Mouse (Mus musculus): Measurements from ENCODE around the gene Taf12. TPM values are rescaled to one million over a fixed set of nuclear protein-coding genes. Genes with fewer than 3 reads are reported as not detected.

The Taf12 gene
- polyA plus RNA-seq (2017; shearing (Covaris generic)): 10 to 100 TPM; 75.5 to 80.7 TPM

GRCm38 (mm10) chr4:132274156-132274862 lies at the start of gene Taf12:
Taf12 (plus strand) TSS chr4:132274375.

GRCm38 (mm10) chr4:132261514-132262357 lies 12.4 kb upstream of the Taf12 start, which contains the start of gene Gmeb1:
Gmeb1 (minus strand) TSS chr4:132261602.

GRCm38 (mm10) chr4:132302939-132303479 lies 28.8 kb downstream of the Taf12 start, which contains the start of gene Rab42:
Rab42 (minus strand) TSS chr4:132303385.

GRCm38 (mm10) chr4:132329115-132329834 lies 55.1 kb downstream of the Taf12 start, which contains the start of gene Trnau1ap:
Trnau1ap (minus strand) TSS chr4:132329538.

Other genes with a start within 250 kb of the Taf12 start
- not detected for gene Gm10300, start 199.7 kb upstream of the Taf12 start, polyA plus RNA-seq (2017; shearing (Covaris generic))
- 10 to 100 TPM; 63.3 to 69.8 TPM for gene Epb41, start 199.1 kb upstream of the Taf12 start, polyA plus RNA-seq (2017; shearing (Covaris generic))
- gene Oprd1, start 129.9 kb upstream of the Taf12 start, polyA plus RNA-seq (2017; shearing (Covaris generic)): not detected
- gene Ythdf2, start 62.1 kb upstream of the Taf12 start, polyA plus RNA-seq (2017; shearing (Covaris generic)): 100 to 1,000 TPM; 107 to 122 TPM
- 1 to 10 TPM; 4.1 to 6.0 TPM for gene Gmeb1, start 12.8 kb upstream of the Taf12 start, polyA plus RNA-seq (2017; shearing (Covaris generic))
- 1 to 10 TPM in 1 of 2 experiments, not detected in 1; 1.1 TPM for gene Rab42, start 29.0 kb downstream of the Taf12 start, polyA plus RNA-seq (2017; shearing (Covaris generic))
- gene Trnau1ap, start 55.2 kb downstream of the Taf12 start, polyA plus RNA-seq (2017; shearing (Covaris generic)): 10 to 100 TPM; 58.3 to 64.4 TPM
- gene Rcc1, start 79.2 kb downstream of the Taf12 start, polyA plus RNA-seq (2017; shearing (Covaris generic)): 10 to 100 TPM; 29.3 to 33.4 TPM
- gene Phactr4, start 148.1 kb downstream of the Taf12 start, polyA plus RNA-seq (2017; shearing (Covaris generic)): 1 to 10 TPM; 2.7 to 4.4 TPM
- gene Med18, start 189.5 kb downstream of the Taf12 start, polyA plus RNA-seq (2017; shearing (Covaris generic)): 10 to 100 TPM; 20.6 to 21.7 TPM
- gene Sesn2, start 236.1 kb downstream of the Taf12 start, polyA plus RNA-seq (2017; shearing (Covaris generic)): 10 to 100 TPM in 1 of 2 experiments, 1 to 10 TPM in 1; 3.0 to 13.9 TPM